Mouse (Mus musculus) erythroblast, embryonic 14.5 days (primary cell): ENCODE measurements around the gene Rfx7.

Experiments
- GATA1 ChIP-seq: IDR thresholded peaks from 2 replicates; pipeline ENCODE4 v1.6.1; 2012; ENCODE audit warnings: low read length, inconsistent platforms, mixed read lengths
- TAL1 ChIP-seq: IDR thresholded peaks from 3 replicates; pipeline ENCODE4 v1.6.1; 2012; ENCODE audit warnings: low read length, inconsistent platforms, mixed read lengths

GRCm38 (mm10) chr9:72497171-72497570 lies 34.9 kb upstream of the Rfx7 start:
- TF ChIP-seq GATA1 (no peak), TAL1 (no peak)
